Mouse (Mus musculus) heart, embryonic 15.5 days (tissue): Measurements from ENCODE around the gene Ate1. TPM values are rescaled to one million over a fixed set of nuclear protein-coding genes. Genes with fewer than 3 reads are reported as not detected.

ENCODE experiments used
- ATAC-seq: fragments of 200-750 bp; cut with Nextera tagmentation; replicated peaks from 2 replicates; pipeline ENCODE4 v1.8.0; 2017; ENCODE audit warnings: low read depth, moderate TSS enrichment; ENCODE audit not compliant: insufficient number of reproducible peaks, insufficient read depth, low FRiP score
- H3K27ac ChIP-seq: fragments of 300-500 bp; sonication (generic); 2 replicates; pipeline ENCODE4 v1.5.1; 2015; ENCODE audit warnings: mild to moderate bottlenecking, inconsistent platforms
- H3K27me3 ChIP-seq: fragments of 300-500 bp; sonication (generic); 2 replicates; pipeline ENCODE4 v1.6.1; 2015; ENCODE audit warnings: inconsistent platforms
- H3K36me3 ChIP-seq: fragments of 300-500 bp; sonication (generic); 2 replicates; pipeline ENCODE4 v1.6.1; 2015; ENCODE audit warnings: mild to moderate bottlenecking, inconsistent platforms
- H3K4me1 ChIP-seq: fragments of 300-500 bp; sonication (generic); replicated peaks from 2 replicates; pipeline ENCODE4 v1.6.1; 2015; ENCODE audit warnings: inconsistent platforms
- H3K4me2 ChIP-seq: fragments of 300-500 bp; sonication (generic); 2 replicates; pipeline ENCODE4 v1.6.1; 2015; ENCODE audit warnings: inconsistent platforms, mild to moderate bottlenecking, moderate library complexity
- H3K4me3 ChIP-seq: fragments of 300-500 bp; sonication (generic); 2 replicates; pipeline ENCODE4 v1.5.1; 2015; ENCODE audit warnings: mild to moderate bottlenecking, inconsistent platforms
- H3K9ac ChIP-seq: fragments of 300-500 bp; sonication (generic); 2 replicates; pipeline ENCODE4 v1.6.1; 2015; ENCODE audit warnings: mild to moderate bottlenecking, inconsistent platforms
- H3K9me3 ChIP-seq: fragments of 300-500 bp; sonication (generic); replicated peaks from 2 replicates; pipeline ENCODE4 v1.6.1; 2016; ENCODE audit warnings: inconsistent platforms
- WGBS: fragments of 180-500 bp; shearing (Covaris S2); methylation state at CpG from one replicate; pipeline ENCODE4 v1.1.7; 2015; ENCODE audit warnings: mixed read lengths; 5-methylcytosine and 5-hydroxymethylcytosine counted together
- polyA plus RNA-seq: library from polyadenylated mRNA; unstranded; fragments of >200 nt; fragmentation: Nextera tagmentation; extraction: Ambion mirVana; gene quantifications from 2 replicates; pipeline ENCODE4 v1.2.1, GENCODE M21; 2015

The Ate1 gene
- 55.4 and 63.7 TPM in 2 replicates for polyA plus RNA-seq

DNA sequence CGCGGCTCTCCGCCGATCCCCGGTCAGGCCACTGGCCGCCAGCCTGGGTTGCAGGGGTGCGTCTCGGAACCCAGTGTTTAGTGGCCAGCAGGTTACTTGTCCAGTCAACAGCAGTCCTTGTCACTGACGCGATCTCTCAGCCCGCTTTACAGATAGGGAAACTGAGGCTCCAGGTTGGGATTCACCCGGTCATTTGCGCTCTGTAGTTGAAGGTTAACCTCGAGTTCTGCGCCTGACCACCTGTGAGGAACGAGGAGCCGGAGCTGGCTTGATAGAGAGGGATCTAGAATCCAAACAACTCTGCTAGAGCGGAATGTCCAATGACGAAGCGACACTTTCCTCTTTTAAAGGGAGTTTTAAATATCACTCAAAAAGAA lies at the start of gene Ate1:
Ate1 (minus strand) TSS at position 321 of the 377 bp plus-strand sequence.
- Histone ChIP-seq H3K9me3 (no peaks in the 10 kb centered on the region), H3K27me3 (no peaks in the 10 kb centered on the region), H3K4me3 (peak within 1 kb of the TSS; percentile 87), H3K4me2 (peak within 1 kb of the TSS; percentile 89), H3K36me3 (peaks cover 2% of the 10 kb centered on the region; the same call in 1 of the 2 replicates), H3K4me1 (peaks cover 23% of the 10 kb centered on the region), H3K27ac (peak within 1 kb of the TSS; percentile 99), H3K9ac (peak within 1 kb of the TSS; percentile 97)
- 17% methylated on average over 20 of the region's 20 CpGs for WGBS
- no peak for ATAC-seq

GRCm38 (mm10) chr7:130568783-130569436 lies 48.7 kb upstream of the Ate1 start:
- Histone ChIP-seq H3K4me1 (peaks cover 5% of the 10 kb centered on the region), H3K36me3 (no peaks in the 10 kb centered on the region), H3K9me3 (no peaks in the 10 kb centered on the region), H3K4me2 (no peak overlapping the region), H3K27me3 (no peaks in the 10 kb centered on the region), H3K27ac (peak overlapping the region; percentile 58), H3K9ac (no peak overlapping the region), H3K4me3 (no peak overlapping the region)
- WGBS: 31% methylated on average over 9 of the region's 9 CpGs
- 0 out of 2 replicates have a peak, but pooled peaks have one; percentile 43 for ATAC-seq

DNA sequence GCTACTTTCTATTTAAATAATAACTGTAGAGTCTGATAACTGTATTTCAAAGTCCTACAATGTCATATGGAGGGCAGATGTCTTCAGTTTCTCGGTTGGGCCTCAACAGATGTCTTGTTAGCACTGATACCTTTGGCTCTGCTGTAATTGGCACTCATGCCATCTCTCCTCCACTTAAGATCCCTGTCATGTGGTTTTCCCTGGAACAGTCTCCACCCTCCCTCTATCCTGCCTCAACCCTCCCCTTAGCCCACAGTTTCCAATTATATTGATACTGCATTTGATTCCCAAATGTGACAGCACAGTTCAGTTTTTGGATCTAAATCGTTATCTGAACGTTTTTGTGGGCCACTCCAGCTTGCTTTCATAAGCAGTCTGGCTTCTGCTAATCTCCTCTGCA lies 44.4 kb upstream of the Ate1 start:
- Histone ChIP-seq H3K4me2 (no peak overlapping the region), H3K9ac (no peak overlapping the region), H3K36me3 (no peaks in the 10 kb centered on the region), H3K9me3 (no peaks in the 10 kb centered on the region), H3K4me3 (no peak overlapping the region), H3K27ac (no peak overlapping the region), H3K4me1 (peaks cover 5% of the 10 kb centered on the region), H3K27me3 (no peaks in the 10 kb centered on the region)
- no peak for ATAC-seq
- WGBS: 43% methylated on average over 3 of the region's 3 CpGs

GRCm38 (mm10) chr7:130563880-130564279 lies 43.7 kb upstream of the Ate1 start:
- no peak for ATAC-seq
- 45% methylated on average over 4 of the region's 4 CpGs for WGBS
- Histone ChIP-seq H3K27ac (no peak overlapping the region), H3K36me3 (no peaks in the 10 kb centered on the region), H3K9ac (no peak overlapping the region), H3K27me3 (no peaks in the 10 kb centered on the region), H3K4me3 (no peak overlapping the region), H3K4me2 (no peak overlapping the region), H3K9me3 (no peaks in the 10 kb centered on the region), H3K4me1 (peaks cover under 1% of the 10 kb centered on the region; the same call in 1 of the 2 replicates)

GRCm38 (mm10) chr7:130563276-130563675 lies 43.1 kb upstream of the Ate1 start:
- no peaks in the 10 kb centered on the region for H3K27me3 ChIP-seq
- no peaks in the 10 kb centered on the region for H3K36me3 ChIP-seq
- H3K9ac ChIP-seq: no peak overlapping the region
- no peaks in the 10 kb centered on the region for H3K4me1 ChIP-seq
- no peak for ATAC-seq
- 90% methylated on average over 4 of the region's 4 CpGs for WGBS
- H3K4me3 ChIP-seq: no peak overlapping the region
- H3K27ac ChIP-seq: no peak overlapping the region
- no peaks in the 10 kb centered on the region for H3K9me3 ChIP-seq
- H3K4me2 ChIP-seq: no peak overlapping the region

GRCm38 (mm10) chr7:130560933-130561332 lies 40.8 kb upstream of the Ate1 start:
- no peak overlapping the region for H3K9ac ChIP-seq
- no peaks in the 10 kb centered on the region for H3K36me3 ChIP-seq
- H3K9me3 ChIP-seq: no peaks in the 10 kb centered on the region
- no peak overlapping the region for H3K4me2 ChIP-seq
- H3K27me3 ChIP-seq: no peaks in the 10 kb centered on the region
- H3K4me1 ChIP-seq: no peaks in the 10 kb centered on the region
- no peak overlapping the region for H3K27ac ChIP-seq
- ATAC-seq: no peak
- WGBS: 58% methylated on average over 1 of the region's 1 CpGs
- H3K4me3 ChIP-seq: no peak overlapping the region

- no peaks in the 10 kb centered on the region for H3K27me3 ChIP-seq
- WGBS: 71% methylated on average over 4 of the region's 4 CpGs
- no peaks in the 10 kb centered on the region for H3K36me3 ChIP-seq
- H3K9me3 ChIP-seq: no peaks in the 10 kb centered on the region
- no peak overlapping the region for H3K4me3 ChIP-seq
- no peak overlapping the region for H3K4me2 ChIP-seq
- ATAC-seq: no peak
- no peak overlapping the region for H3K27ac ChIP-seq
- H3K9ac ChIP-seq: no peak overlapping the region
- peaks cover 4% of the 10 kb centered on the region; the same call in 1 of the 2 replicates for H3K4me1 ChIP-seq
Observed at GRCm38 (mm10) chr7:130558592-130558991, 38.4 kb upstream of the Ate1 start.

DNA sequence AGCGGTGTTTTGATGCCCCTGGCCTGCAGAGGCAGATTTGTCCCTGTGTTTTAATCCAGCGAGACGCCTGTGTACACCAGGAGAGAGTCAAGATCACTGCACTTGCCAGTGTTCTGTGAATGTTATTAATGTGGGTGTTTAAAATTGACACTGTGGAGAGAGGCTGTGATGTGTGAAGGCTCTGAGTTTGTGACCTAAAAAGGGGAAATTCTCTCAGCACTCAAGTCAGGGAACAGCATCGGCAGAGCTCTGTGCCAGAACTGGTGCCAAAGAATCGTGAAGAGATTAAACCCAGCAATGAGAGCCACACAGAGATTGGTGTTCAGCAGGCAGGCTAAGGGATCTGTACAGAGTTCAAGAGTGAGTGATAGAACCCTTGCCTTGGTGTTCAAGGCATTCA lies 35.4 kb upstream of the Ate1 start:
- Histone ChIP-seq H3K4me2 (no peak overlapping the region), H3K4me3 (no peak overlapping the region), H3K36me3 (no peaks in the 10 kb centered on the region), H3K9me3 (no peaks in the 10 kb centered on the region), H3K27me3 (no peaks in the 10 kb centered on the region), H3K27ac (0 out of 2 replicates have a peak overlapping the region, but pooled peaks have one; percentile 16), H3K4me1 (peaks cover 11% of the 10 kb centered on the region), H3K9ac (no peak overlapping the region)
- 55% methylated on average over 5 of the region's 5 CpGs for WGBS
- ATAC-seq: no peak

- Histone ChIP-seq H3K4me1 (peaks cover 11% of the 10 kb centered on the region), H3K27ac (0 out of 2 replicates have a peak overlapping the region, but pooled peaks have one; percentile 4), H3K9ac (no peak overlapping the region), H3K36me3 (no peaks in the 10 kb centered on the region), H3K4me3 (no peak overlapping the region), H3K4me2 (no peak overlapping the region), H3K9me3 (no peaks in the 10 kb centered on the region), H3K27me3 (no peaks in the 10 kb centered on the region)
- ATAC-seq: no peak
- 83% methylated on average over 4 of the region's 4 CpGs for WGBS
Observed at GRCm38 (mm10) chr7:130553321-130553720, 33.2 kb upstream of the Ate1 start.

GRCm38 (mm10) chr7:130552780-130553179 lies 32.6 kb upstream of the Ate1 start:
- Histone ChIP-seq H3K4me1 (peaks cover 11% of the 10 kb centered on the region), H3K4me3 (no peak overlapping the region), H3K4me2 (no peak overlapping the region), H3K9me3 (no peaks in the 10 kb centered on the region), H3K36me3 (no peaks in the 10 kb centered on the region), H3K9ac (no peak overlapping the region), H3K27ac (peak overlapping the region; percentile 4; the same call in 1 of the 2 replicates), H3K27me3 (no peaks in the 10 kb centered on the region)
- no peak for ATAC-seq
- WGBS: 38% methylated on average over 5 of the region's 5 CpGs

DNA sequence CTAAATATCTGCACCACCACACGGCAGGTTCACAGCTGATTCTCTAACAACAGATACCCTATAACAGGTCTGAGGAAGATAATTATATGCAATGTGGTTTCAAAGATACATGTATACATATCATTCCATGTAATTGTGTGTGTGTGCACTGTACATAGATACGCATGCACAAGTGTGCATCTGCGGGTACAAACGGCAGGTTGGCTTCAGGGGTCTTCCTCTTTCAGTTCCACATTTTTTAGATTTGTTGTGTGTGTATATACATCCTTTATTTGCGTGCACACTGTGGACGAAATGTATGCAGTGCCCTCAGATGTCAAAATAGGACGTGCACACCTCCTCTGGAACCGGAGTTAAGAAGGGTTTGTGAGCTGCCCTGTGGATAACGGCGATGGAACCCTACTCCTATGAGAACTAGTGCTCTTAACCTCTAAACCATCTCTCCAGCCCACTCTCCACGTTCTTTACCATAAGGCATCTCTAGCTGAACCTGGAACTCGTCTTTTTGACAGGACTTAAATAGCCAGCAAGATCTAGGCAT lies 27.5 kb upstream of the Ate1 start:
- no peak for ATAC-seq
- Histone ChIP-seq H3K27ac (peak overlapping the region; percentile 100), H3K27me3 (no peaks in the 10 kb centered on the region), H3K9ac (no peak overlapping the region), H3K4me2 (no peak overlapping the region), H3K36me3 (peaks cover 11% of the 10 kb centered on the region; the same call in 1 of the 2 replicates), H3K4me1 (peaks cover 21% of the 10 kb centered on the region), H3K9me3 (no peaks in the 10 kb centered on the region), H3K4me3 (peak overlapping the region; percentile 98)
- 76% methylated on average over 12 of the region's 12 CpGs for WGBS
